Mouse (Mus musculus) hematopoietic stem cell, adult 5-6 weeks (primary cell): ENCODE measurements at regions not wholly inside any gene's neighbourhood (a gene's known extent, or its start where the extent isn't known, plus 50 kb on each side); places are given as distances from the start of the nearest gene placed in this dataset.

ENCODE experiments used
- ATAC-seq, 2 experiments: fragments of 125-278 bp in 1 of 2; replicated peaks in 1 of 2; 2 replicates each; pipeline ENCODE4 v1.8.0; 2016 to 2017; ENCODE audit warnings: inconsistent platforms in 2 of 2, mild to moderate bottlenecking in 2 of 2, moderate number of reproducible peaks in 2 of 2, low read depth in 1 of 2, moderate TSS enrichment in 1 of 2; ENCODE audit not compliant: low FRiP score in 2 of 2, poor library complexity in 2 of 2, severe bottlenecking in 2 of 2, insufficient read depth in 1 of 2, low TSS enrichment in 1 of 2

- peak in 1 of 2 experiments; percentile 39 for ATAC-seq
These were observed 52.0 kb upstream of the Wwc2 start for GRCm38 (mm10) chr8:48042456-48043395.

- ATAC-seq = no peak
These were observed 51.5 kb upstream of the Dctd start for GRCm38 (mm10) chr8:48047385-48047784.
